Mouse (Mus musculus) CH12.LX (cell line): ENCODE measurements around the gene Cpt1b. TPM values are rescaled to one million over a fixed set of nuclear protein-coding genes. Genes with fewer than 3 reads are reported as not detected.

Experiments used
- DNase-seq: peaks from one replicate; pipeline ENCODE4 v3.0.0-alpha.2; 2013; ENCODE audit errors: extremely low read depth
- H3K27ac ChIP-seq: 2 replicates; pipeline ENCODE4 v1.5.1; 2012; ENCODE audit warnings: low read depth, mild to moderate bottlenecking, control low read depth, moderate library complexity; ENCODE audit not compliant: insufficient read depth
- H3K27me3 ChIP-seq: replicated peaks from 2 replicates; pipeline ENCODE3; 2012; ENCODE audit warnings: inconsistent platforms
- H3K36me3 ChIP-seq, 2 experiments: replicated peaks in 1 of 2; 2 replicates each; pipeline versions ENCODE3 to v1.6.1; 2012; ENCODE audit warnings: inconsistent platforms in 1 of 2, low read length in 1 of 2, mild to moderate bottlenecking in 1 of 2, mixed read lengths in 1 of 2, moderate library complexity in 1 of 2; ENCODE audit not compliant: control insufficient read depth in 1 of 2, insufficient read depth in 1 of 2
- H3K4me1 ChIP-seq, 2 experiments: 2 replicates each; pipeline ENCODE4 v1.6.1; 2012; ENCODE audit warnings: inconsistent platforms in 1 of 2, moderate library complexity in 1 of 2; ENCODE audit not compliant: insufficient read depth in 2 of 2, control insufficient read depth in 1 of 2
- H3K4me2 ChIP-seq: 2 replicates; pipeline ENCODE4 v1.6.1; 2012; ENCODE audit warnings: low read depth, mild to moderate bottlenecking, control low read depth; ENCODE audit not compliant: poor library complexity, insufficient read depth, severe bottlenecking
- H3K4me3 ChIP-seq, 3 experiments: fragments of 150-350 bp in 1 of 3; sonication (generic) in 1 of 3; replicated peaks in 1 of 3; 2 replicates each; pipeline versions ENCODE3 to v1.5.1; 2011 to 2012; ENCODE audit warnings: low read depth in 2 of 3, low read length in 2 of 3, mild to moderate bottlenecking in 2 of 3, moderate library complexity in 2 of 3, control low read depth in 1 of 3, improper control_type of control experiment in 1 of 3, inconsistent platforms in 1 of 3, mixed read lengths in 1 of 3; ENCODE audit not compliant: poor library complexity in 1 of 3
- H3K79me2 ChIP-seq: replicated peaks from 2 replicates; pipeline ENCODE4 v1.6.1; 2012; ENCODE audit warnings: mild to moderate bottlenecking, moderate library complexity; ENCODE audit not compliant: control insufficient read depth, poor library complexity, insufficient read depth, severe bottlenecking; ENCODE audit errors: extremely low read depth
- H3K9ac ChIP-seq: 2 replicates; pipeline ENCODE4 v1.6.1; 2012; ENCODE audit warnings: low read depth, mild to moderate bottlenecking, control low read depth, moderate library complexity; ENCODE audit not compliant: insufficient read depth
- H3K9me3 ChIP-seq: replicated peaks from 2 replicates; pipeline ENCODE3; 2012; ENCODE audit warnings: low read length, inconsistent platforms, mixed read lengths
- BHLHE40 ChIP-seq: IDR thresholded peaks from 2 replicates; pipeline ENCODE4 v1.6.1; 2011; ENCODE audit warnings: mild to moderate bottlenecking, low read depth, low read length, improper control_type of control experiment
- ELF1 ChIP-seq: IDR thresholded peaks from 2 replicates; pipeline ENCODE4 v1.6.1; 2014; ENCODE audit warnings: low read depth, mild to moderate bottlenecking, inconsistent platforms, low read length, improper control_type of control experiment
- ETS1 ChIP-seq: conservative IDR thresholded peaks from 2 replicates; pipeline ENCODE4 v1.6.1; 2012; ENCODE audit warnings: low read depth, mild to moderate bottlenecking, inconsistent platforms, low read length, improper control_type of control experiment, moderate library complexity
- IRF4 ChIP-seq: IDR thresholded peaks from 2 replicates; pipeline ENCODE4 v1.6.1; 2014; ENCODE audit warnings: low read depth, mild to moderate bottlenecking, inconsistent platforms, low read length, improper control_type of control experiment
- JUN ChIP-seq: IDR thresholded peaks from 2 replicates; pipeline ENCODE4 v1.6.1; 2011; ENCODE audit warnings: low read depth, mild to moderate bottlenecking, low read length, improper control_type of control experiment, moderate library complexity; ENCODE audit not compliant: insufficient read depth
- KAT2A ChIP-seq: IDR thresholded peaks from 2 replicates; pipeline ENCODE4 v1.6.1; 2012; ENCODE audit warnings: low read length, improper control_type of control experiment, inconsistent platforms; ENCODE audit not compliant: insufficient replicate concordance
- MAZ ChIP-seq: IDR thresholded peaks from 2 replicates; pipeline ENCODE4 v1.6.1; 2012; ENCODE audit warnings: low read depth, mild to moderate bottlenecking, inconsistent platforms, low read length, improper control_type of control experiment, moderate library complexity
- MEF2A ChIP-seq: IDR thresholded peaks from 2 replicates; pipeline ENCODE4 v1.6.1; 2014; ENCODE audit warnings: low read depth, mild to moderate bottlenecking, inconsistent platforms, low read length, improper control_type of control experiment, borderline replicate concordance
- NRF1 ChIP-seq: IDR thresholded peaks from 2 replicates; pipeline ENCODE4 v1.6.1; 2014; ENCODE audit warnings: low read depth, mild to moderate bottlenecking, inconsistent platforms, low read length, improper control_type of control experiment, moderate library complexity
- POLR2A ChIP-seq: IDR thresholded peaks from 2 replicates; pipeline ENCODE4 v1.6.1; 2011; ENCODE audit warnings: low read depth, mild to moderate bottlenecking, improper control_type of control experiment, low read length
- RAD21 ChIP-seq: IDR thresholded peaks from 2 replicates; pipeline ENCODE4 v1.6.1; 2011; ENCODE audit warnings: low read depth, mild to moderate bottlenecking, low read length, improper control_type of control experiment, moderate library complexity
- SMC3 ChIP-seq: IDR thresholded peaks from 2 replicates; pipeline ENCODE4 v1.6.1; 2011; ENCODE audit warnings: low read depth, low read length, improper control_type of control experiment
- TCF12 ChIP-seq: IDR thresholded peaks from 2 replicates; pipeline ENCODE4 v1.6.1; 2014; ENCODE audit warnings: low read depth, mild to moderate bottlenecking, inconsistent platforms, low read length, improper control_type of control experiment
- USF2 ChIP-seq: conservative IDR thresholded peaks from 2 replicates; pipeline ENCODE4 v1.6.1; 2011; ENCODE audit warnings: low read depth, low read length, improper control_type of control experiment
- ZNF384 ChIP-seq: IDR thresholded peaks from 2 replicates; pipeline ENCODE4 v1.6.1; 2012; ENCODE audit warnings: low read depth, low read length, improper control_type of control experiment, inconsistent platforms
- dilution Hi-C: fragments of 300-500 bp; cut with MboI; formaldehyde crosslinking; loops from 2 replicates; pipeline ENCODE4 v1.14.3; 2020; ENCODE audit warnings: low sequenced_read_pairs; ENCODE audit not compliant: extremely low pct_unique_long_range_greater_than_20kb, extremely low pct_ligation_motif_present
- in situ Hi-C: fragments of 300-500 bp; cut with MboI; formaldehyde crosslinking; loops from 3 replicates; pipeline ENCODE4 v1.14.3; 2019; ENCODE audit warnings: low sequenced_read_pairs, low pct_ligation_motif_present, low pct_unique_long_range_greater_than_20kb, mixed read lengths
- polyA plus RNA-seq: library from polyadenylated mRNA; unstranded; fragments of >175 nt; gene quantifications from 2 replicates; pipeline ENCODE4 v1.2.1, GENCODE M21; 2012; ENCODE audit warnings: low read depth; ENCODE audit not compliant: insufficient read length
- total RNA-seq, 2 experiments: library from RNA; depleted of rRNA; stranded (reverse); fragments of 300-350 nt in 1 of 2; fragments of >200 nt in 1 of 2; gene quantifications; 2 replicates each; pipeline ENCODE4 v1.2.3; 2012 to 2014

Gene Cpt1b
- total and polyA plus RNA-seq, 3 experiments, result 1.5 to 2.1 (median 2.1) TPM

- no peak within 1 kb of the TSS for H3K27ac ChIP-seq
- H3K27me3 ChIP-seq, result peaks cover 16% of the 10 kb centered on the region
- no peak for DNase-seq
- no peaks in the 10 kb centered on the region for H3K79me2 ChIP-seq
- no peak within 1 kb of the TSS for H3K4me2 ChIP-seq
- dilution Hi-C loops (no loop called here), in situ Hi-C loops (no loop called here)
- no peaks in the 10 kb centered on the region for H3K36me3 ChIP-seq
- peaks cover 0 to 8% of the 10 kb centered on the region in 2 experiments; a peak in 2 of 4 replicates for H3K4me1 ChIP-seq
- H3K9ac ChIP-seq, result no peak within 1 kb of the TSS
- H3K9me3 ChIP-seq, result peaks cover 13% of the 10 kb centered on the region
- TF ChIP-seq ZNF384, result no peak
- TF ChIP-seq, all 38 proteins: peak for 0
- H3K4me3 ChIP-seq, result no peak within 1 kb of the TSS
Measured at GRCm38 (mm10) chr15:89378831-89379401, 46.7 kb downstream of the Cpt1b start, which contains the start of gene Odf3b. Gene Odf3b, minus strand, starts transcription at chr15:89379282.

- Histone ChIP-seq H3K9ac (no peak overlapping the region), H3K4me3 (no peak overlapping the region), H3K4me1 (peaks cover 0 to 9% of the 10 kb centered on the region in 2 experiments; a peak in 2 of 4 replicates), H3K27ac (no peak overlapping the region), H3K9me3 (peaks cover 13% of the 10 kb centered on the region), H3K27me3 (peaks cover 12% of the 10 kb centered on the region), H3K4me2 (no peak overlapping the region), H3K79me2 (no peaks in the 10 kb centered on the region), H3K36me3 (no peaks in the 10 kb centered on the region)
- TF ChIP-seq IRF4 (no peak), MAZ (no peak), RAD21 (no peak), USF2 (no peak), POLR2A (no peak), SMC3 (no peak), TCF12 (no peak), NRF1 (no peak), KAT2A (no peak), ETS1 (no peak), MEF2A (no peak), BHLHE40 (no peak), JUN (no peak), ELF1 (no peak)
- in situ Hi-C loops, result no loop called here
- no peak for DNase-seq
- dilution Hi-C loops, result no loop called here
Measured at GRCm38 (mm10) chr15:89377938-89378828, 47.5 kb downstream of the Cpt1b start.
